Mouse (Mus musculus) central nervous system, embryonic 14 days (tissue): ENCODE results near the gene Slc2a10. TPM values are rescaled to one million over a fixed set of nuclear protein-coding genes. Genes with fewer than 3 reads are reported as not detected.

Experiments
- polyA plus RNA-seq: library from polyadenylated mRNA; depleted of rRNA; stranded (reverse); fragments of >200 nt; gene quantifications from 2 replicates; pipeline ENCODE4 v1.2.3, GENCODE M21; 2012; rRNA removed

Gene Slc2a10
- polyA plus RNA-seq = 2.4 and 4.3 TPM in 2 replicates

GRCm38 (mm10) chr2:165503259-165504203, at the start of gene Slc2a10:
Gene Slc2a10 (plus strand): TSS chr2:165503787.

GRCm38 (mm10) chr2:165473003-165473402, 30.6 kb upstream of the Slc2a10 start, which contains the start of gene Slc13a3:
Gene Slc13a3 (minus strand): TSS chr2:165473230.

GRCm38 (mm10) chr2:165492648-165493553, 10.7 kb upstream of the Slc2a10 start, which contains the start of gene Trp53rka:
Gene Trp53rka (minus strand): TSS chr2:165493324.

Other genes with a start within 250 kb of the Slc2a10 start
- 50.3 and 52.3 TPM in 2 replicates for gene Slc35c2, start 215.9 kb upstream of the Slc2a10 start, polyA plus RNA-seq
- gene Elmo2, start 177.3 kb upstream of the Slc2a10 start, polyA plus RNA-seq = 98.4 and 98.8 TPM in 2 replicates
- gene Zfp663, start 135.1 kb upstream of the Slc2a10 start, polyA plus RNA-seq = 6.4 and 7.4 TPM in 2 replicates
- 15.0 and 16.5 TPM in 2 replicates for gene Zfp334, start 115.5 kb upstream of the Slc2a10 start, polyA plus RNA-seq
- 0.04 TPM in 2 replicates for gene Ocstamp, start 103.4 kb upstream of the Slc2a10 start, polyA plus RNA-seq
- gene Slc13a3, start 30.6 kb upstream of the Slc2a10 start, polyA plus RNA-seq = 2.7 and 3.2 TPM in 2 replicates
- gene Trp53rka, start 10.5 kb upstream of the Slc2a10 start, polyA plus RNA-seq = 36.0 and 41.7 TPM in 2 replicates
- 13.5 and 21.1 TPM in 2 replicates for gene Eya2, start 91.2 kb downstream of the Slc2a10 start, polyA plus RNA-seq